Mouse (Mus musculus) brain, embryonic 14.5 days (tissue): Measurements from ENCODE around the gene Galntl6.

Source experiments
- CTCF ChIP-seq: fragments of 200-500 bp; IDR thresholded peaks from 2 replicates; pipeline ENCODE4 v1.5.1; 2012; ENCODE audit warnings: inconsistent platforms, mild to moderate bottlenecking, moderate library complexity, borderline replicate concordance; ENCODE audit not compliant: insufficient read depth, insufficient read length; ENCODE audit errors: extremely low read depth
- POLR2A ChIP-seq: fragments of 200-500 bp; IDR thresholded peaks from 2 replicates; pipeline ENCODE4 v1.6.1; 2012; ENCODE audit warnings: mild to moderate bottlenecking, inconsistent platforms, borderline replicate concordance; ENCODE audit not compliant: poor library complexity, insufficient read depth, insufficient read length, severe bottlenecking; ENCODE audit errors: extremely low read depth

GRCm38 (mm10) chr8:58660019-58660418 lies 252.4 kb downstream of the Galntl6 start:
- TF ChIP-seq POLR2A (no peak), CTCF (no peak)
